Mouse (Mus musculus): Measurements from ENCODE around the gene Kcnq1. TPM values are rescaled to one million over a fixed set of nuclear protein-coding genes. Genes with fewer than 3 reads are reported as not detected.
A peak's percentile ranks its signal among the peaks of the same experiment; 100 is the strongest.

Kcnq1 gene
- total and polyA plus RNA-seq, 3 experiments: not detected

GRCm38 (mm10) chr7:143174633-143175032, 68.5 kb downstream of the Kcnq1 start:
- Histone ChIP-seq H3K36me3 (replicated peaks in 1 of 2; ENCODE audit: control insufficient read depth in 1 of 2, insufficient read depth in 1 of 2, low read length in 1 of 2) (no peaks in the 10 kb centered on the region), H3K9me3 (replicated peaks; ENCODE audit: low read length) (no peaks in the 10 kb centered on the region), H3K79me2 (replicated peaks; ENCODE audit: control insufficient read depth, extremely low read depth, insufficient read depth, poor library complexity, severe bottlenecking) (no peaks in the 10 kb centered on the region), H3K27me3 (replicated peaks) (peaks cover 72% of the 10 kb centered on the region), H3K4me2 (ENCODE audit: insufficient read depth, low read depth, poor library complexity, severe bottlenecking) (no peak overlapping the region), H3K4me3 (replicated peaks in 1 of 3; ENCODE audit: low read depth in 2 of 3, low read length in 2 of 3, poor library complexity in 1 of 3) (no peak overlapping the region), H3K9ac (ENCODE audit: insufficient read depth, low read depth) (no peak overlapping the region), H3K4me1 (ENCODE audit: control insufficient read depth in 1 of 2, insufficient read depth in 2 of 2) (peaks cover 11 to 14% of the 10 kb centered on the region in 2 experiments; a peak in 3 of 4 replicates), H3K27ac (ENCODE audit: insufficient read depth, low read depth) (no peak overlapping the region)
- in situ Hi-C loops (cut with MboI; ENCODE audit: low pct_ligation_motif_present, low pct_unique_long_range_greater_than_20kb, low sequenced_read_pairs): no loop called here
- DNase-seq (ENCODE audit: extremely low read depth): no peak
- dilution Hi-C loops (cut with MboI; ENCODE audit: extremely low pct_ligation_motif_present, extremely low pct_unique_long_range_greater_than_20kb, low sequenced_read_pairs): no loop called here
- TF ChIP-seq ELF1 (IDR thresholded peaks at IDR 0.05; ENCODE audit: low read depth, low read length) (no peak), ZNF384 (IDR thresholded peaks at IDR 0.05; ENCODE audit: low read depth, low read length) (no peak), MAX (IDR thresholded peaks at IDR 0.05; ENCODE audit: low read length) (no peak), BHLHE40 (IDR thresholded peaks at IDR 0.05; ENCODE audit: low read depth, low read length) (no peak), CHD2 (IDR thresholded peaks at IDR 0.05; ENCODE audit: low read length) (no peak), PAX5 (IDR thresholded peaks at IDR 0.05; ENCODE audit: low read length) (no peak), ZMIZ1 (IDR thresholded peaks at IDR 0.05; ENCODE audit: low read depth, low read length) (no peak)

- no peak overlapping the region for H3K9ac ChIP-seq (ENCODE audit: insufficient read depth, low read depth)
- no peak for TF ChIP-seq ZMIZ1 (IDR thresholded peaks at IDR 0.05; ENCODE audit: low read depth, low read length)
- no peak for TF ChIP-seq E2F4 (IDR thresholded peaks at IDR 0.05; ENCODE audit: insufficient replicate concordance, low read depth, low read length)
- no peak for TF ChIP-seq JUN (IDR thresholded peaks at IDR 0.05; ENCODE audit: insufficient read depth, low read depth, low read length)
- no peaks in the 10 kb centered on the region for H3K9me3 ChIP-seq (replicated peaks; ENCODE audit: low read length)
- no peak overlapping the region for H3K4me3 ChIP-seq (replicated peaks in 1 of 3; ENCODE audit: low read depth in 2 of 3, low read length in 2 of 3, poor library complexity in 1 of 3)
- no peaks in the 10 kb centered on the region for H3K79me2 ChIP-seq (replicated peaks; ENCODE audit: control insufficient read depth, extremely low read depth, insufficient read depth, poor library complexity, severe bottlenecking)
- no peak overlapping the region for H3K4me2 ChIP-seq (ENCODE audit: insufficient read depth, low read depth, poor library complexity, severe bottlenecking)
- dilution Hi-C loops (cut with MboI; ENCODE audit: extremely low pct_ligation_motif_present, extremely low pct_unique_long_range_greater_than_20kb, low sequenced_read_pairs): no loop called here
- H3K27me3 ChIP-seq (replicated peaks): peaks cover 77% of the 10 kb centered on the region
- DNase-seq (ENCODE audit: extremely low read depth): no peak
- H3K36me3 ChIP-seq (replicated peaks in 1 of 2; ENCODE audit: control insufficient read depth in 1 of 2, insufficient read depth in 1 of 2, low read length in 1 of 2): no peaks in the 10 kb centered on the region
- H3K27ac ChIP-seq (ENCODE audit: insufficient read depth, low read depth): no peak overlapping the region
- in situ Hi-C loops (cut with MboI; ENCODE audit: low pct_ligation_motif_present, low pct_unique_long_range_greater_than_20kb, low sequenced_read_pairs): no loop called here
- H3K4me1 ChIP-seq (ENCODE audit: control insufficient read depth in 1 of 2, insufficient read depth in 2 of 2): peaks cover 0 to 11% of the 10 kb centered on the region in 2 experiments
Observed at GRCm38 (mm10) chr7:143178831-143179230, 72.7 kb downstream of the Kcnq1 start.

- Histone ChIP-seq H3K4me2 (ENCODE audit: insufficient read depth, low read depth, poor library complexity, severe bottlenecking) (no peak overlapping the region), H3K4me1 (ENCODE audit: control insufficient read depth in 1 of 2, insufficient read depth in 2 of 2) (peaks cover 0 to 11% of the 10 kb centered on the region in 2 experiments), H3K36me3 (replicated peaks in 1 of 2; ENCODE audit: control insufficient read depth in 1 of 2, insufficient read depth in 1 of 2, low read length in 1 of 2) (no peaks in the 10 kb centered on the region), H3K9ac (ENCODE audit: insufficient read depth, low read depth) (no peak overlapping the region), H3K79me2 (replicated peaks; ENCODE audit: control insufficient read depth, extremely low read depth, insufficient read depth, poor library complexity, severe bottlenecking) (no peaks in the 10 kb centered on the region), H3K4me3 (replicated peaks in 1 of 3; ENCODE audit: low read depth in 2 of 3, low read length in 2 of 3, poor library complexity in 1 of 3) (no peak overlapping the region), H3K9me3 (replicated peaks; ENCODE audit: low read length) (no peaks in the 10 kb centered on the region), H3K27ac (ENCODE audit: insufficient read depth, low read depth) (no peak overlapping the region), H3K27me3 (replicated peaks) (peaks cover 76% of the 10 kb centered on the region)
- TF ChIP-seq USF1 (IDR thresholded peaks at IDR 0.05; ENCODE audit: low read depth, low read length) (no peak), JUND (conservative IDR thresholded peaks at IDR 0.05; ENCODE audit: low read depth, low read length) (no peak), HCFC1 (IDR thresholded peaks at IDR 0.05; ENCODE audit: low read depth, low read length) (no peak), POLR2A (IDR thresholded peaks at IDR 0.05; ENCODE audit: low read depth, low read length) (no peak), NELFE (IDR thresholded peaks at IDR 0.05; ENCODE audit: low read depth, low read length) (no peak), BHLHE40 (IDR thresholded peaks at IDR 0.05; ENCODE audit: low read depth, low read length) (peak; percentile 52)
- in situ Hi-C loops (cut with MboI; ENCODE audit: low pct_ligation_motif_present, low pct_unique_long_range_greater_than_20kb, low sequenced_read_pairs): no loop called here
- DNase-seq (ENCODE audit: extremely low read depth): peak; percentile 35
- dilution Hi-C loops (cut with MboI; ENCODE audit: extremely low pct_ligation_motif_present, extremely low pct_unique_long_range_greater_than_20kb, low sequenced_read_pairs): no loop called here
Observed at GRCm38 (mm10) chr7:143180761-143181160, 74.6 kb downstream of the Kcnq1 start.
